Mouse (Mus musculus) midbrain, embryonic 16.5 days (tissue): ENCODE measurements at regions not wholly inside any gene's neighbourhood (a gene's known extent, or its start where the extent isn't known, plus 50 kb on each side); places are given as distances from the start of the nearest gene placed in this dataset.

ENCODE experiments used
- ATAC-seq: fragments of 200-750 bp; cut with Nextera tagmentation; 2 replicates; pipeline ENCODE4 v1.8.0; 2017; ENCODE audit warnings: moderate TSS enrichment
- H3K27ac ChIP-seq: fragments of 300-500 bp; sonication (generic); 2 replicates; pipeline ENCODE4 v1.5.1; 2014; ENCODE audit warnings: mild to moderate bottlenecking, low read length, mixed read lengths
- H3K27me3 ChIP-seq: fragments of 300-500 bp; sonication (generic); 2 replicates; pipeline ENCODE4 v1.6.1; 2014; ENCODE audit warnings: low read depth, low read length, mixed read lengths; ENCODE audit not compliant: control insufficient read depth, insufficient read depth
- H3K36me3 ChIP-seq: fragments of 300-500 bp; sonication (generic); 2 replicates; pipeline ENCODE4 v1.6.1; 2014; ENCODE audit warnings: mild to moderate bottlenecking, low read length, moderate library complexity, mixed read lengths; ENCODE audit not compliant: control insufficient read depth, insufficient read depth
- H3K4me1 ChIP-seq: fragments of 300-500 bp; sonication (generic); 2 replicates; pipeline ENCODE4 v1.6.1; 2014; ENCODE audit warnings: mild to moderate bottlenecking, low read length, mixed read lengths; ENCODE audit not compliant: control insufficient read depth, insufficient read depth
- H3K4me2 ChIP-seq: fragments of 300-500 bp; sonication (generic); 2 replicates; pipeline ENCODE4 v1.6.1; 2014; ENCODE audit warnings: mild to moderate bottlenecking, low read length, mixed read lengths
- H3K4me3 ChIP-seq: fragments of 300-500 bp; sonication (generic); 2 replicates; pipeline ENCODE4 v1.5.1; 2014; ENCODE audit warnings: low read depth, mild to moderate bottlenecking, low read length, moderate library complexity, mixed read lengths
- H3K9ac ChIP-seq: fragments of 300-500 bp; sonication (generic); 2 replicates; pipeline ENCODE4 v1.6.1; 2014; ENCODE audit warnings: low read depth, low read length, mixed read lengths
- H3K9me3 ChIP-seq: fragments of 300-500 bp; sonication (generic); replicated peaks from 2 replicates; pipeline ENCODE4 v1.6.1; 2014; ENCODE audit warnings: mild to moderate bottlenecking, low read length, mixed read lengths; ENCODE audit not compliant: control insufficient read depth, poor library complexity, severe bottlenecking
- WGBS: fragments of 180-500 bp; shearing (Covaris S2); extraction: QIAGEN DNeasy Blood & Tissue Kit; methylation state at CpG from one replicate; pipeline ENCODE4 v1.1.7; 2014; 5-methylcytosine and 5-hydroxymethylcytosine counted together

- no peak overlapping the region; the same call in 1 of the 2 replicates for H3K27ac ChIP-seq
- 19% methylated on average over 11 of the region's 11 CpGs for WGBS
- no peaks in the 10 kb centered on the region for H3K36me3 ChIP-seq
- H3K27me3 ChIP-seq = no peaks in the 10 kb centered on the region
- H3K4me3 ChIP-seq = no peak overlapping the region
- ATAC-seq = peak; percentile 42; the same call in 1 of the 2 replicates
- no peaks in the 10 kb centered on the region for H3K9me3 ChIP-seq
- no peak overlapping the region for H3K4me2 ChIP-seq
- no peaks in the 10 kb centered on the region; the same call in 1 of the 2 replicates for H3K4me1 ChIP-seq
- no peak overlapping the region for H3K9ac ChIP-seq
These were observed 89.9 kb downstream of the Id4 start for GRCm38 (mm10) chr13:48350955-48351354.

GRCm38 (mm10) chr13:48357118-48357517 lies 96.1 kb downstream of the Id4 start:
- Histone ChIP-seq H3K9ac (no peak overlapping the region), H3K27me3 (no peaks in the 10 kb centered on the region), H3K4me2 (no peak overlapping the region), H3K4me3 (no peak overlapping the region), H3K27ac (no peak overlapping the region), H3K4me1 (no peaks in the 10 kb centered on the region), H3K9me3 (no peaks in the 10 kb centered on the region), H3K36me3 (no peaks in the 10 kb centered on the region)
- 81% methylated on average over 1 of the region's 1 CpGs for WGBS
- no peak for ATAC-seq

DNA sequence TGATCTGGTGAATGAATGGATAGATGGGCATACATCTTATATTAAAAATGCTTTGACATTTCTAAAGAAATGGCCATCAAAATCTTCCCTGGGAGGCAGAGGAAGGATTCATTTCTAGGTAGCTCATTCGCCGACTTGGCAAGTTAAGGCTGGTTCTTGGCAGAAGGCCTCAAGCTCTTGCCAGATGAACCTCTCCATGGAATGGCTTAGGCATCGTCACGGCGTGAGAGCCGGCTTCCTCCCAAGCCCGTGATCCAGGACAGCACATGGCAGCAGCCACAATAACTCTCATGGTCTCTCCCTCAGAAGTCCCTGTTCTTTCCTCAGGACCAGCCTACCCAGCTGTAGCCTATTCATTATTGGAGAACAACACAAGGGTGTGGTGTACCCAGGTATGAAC lies 96.6 kb downstream of the Id4 start:
- no peak for ATAC-seq
- WGBS = 96% methylated on average over 7 of the region's 7 CpGs
- Histone ChIP-seq H3K27me3 (no peaks in the 10 kb centered on the region), H3K4me2 (no peak overlapping the region), H3K4me1 (no peaks in the 10 kb centered on the region), H3K9me3 (no peaks in the 10 kb centered on the region), H3K4me3 (no peak overlapping the region), H3K9ac (no peak overlapping the region), H3K36me3 (no peaks in the 10 kb centered on the region), H3K27ac (no peak overlapping the region)

GRCm38 (mm10) chr13:48371060-48371459 lies 110.0 kb downstream of the Id4 start:
- H3K4me3 ChIP-seq = no peak overlapping the region
- H3K4me2 ChIP-seq = no peak overlapping the region
- H3K9ac ChIP-seq = no peak overlapping the region
- H3K36me3 ChIP-seq = no peaks in the 10 kb centered on the region
- H3K4me1 ChIP-seq = no peaks in the 10 kb centered on the region; the same call in 1 of the 2 replicates
- ATAC-seq = no peak
- WGBS = 18% methylated on average over 9 of the region's 9 CpGs
- no peaks in the 10 kb centered on the region for H3K9me3 ChIP-seq
- no peaks in the 10 kb centered on the region for H3K27me3 ChIP-seq
- no peak overlapping the region for H3K27ac ChIP-seq

- Histone ChIP-seq H3K9me3 (no peaks in the 10 kb centered on the region), H3K36me3 (no peaks in the 10 kb centered on the region), H3K9ac (no peak overlapping the region), H3K4me3 (no peak overlapping the region), H3K4me2 (no peak overlapping the region), H3K4me1 (no peaks in the 10 kb centered on the region), H3K27ac (no peak overlapping the region), H3K27me3 (no peaks in the 10 kb centered on the region)
- no peak for ATAC-seq
- WGBS = 50% methylated on average over 4 of the region's 4 CpGs
These were observed 115.4 kb downstream of the Id4 start for GRCm38 (mm10) chr13:48376405-48376804.

- no peaks in the 10 kb centered on the region for H3K9me3 ChIP-seq
- no peak overlapping the region for H3K4me3 ChIP-seq
- peak; percentile 51; the same call in 1 of the 2 replicates for ATAC-seq
- H3K36me3 ChIP-seq = no peaks in the 10 kb centered on the region
- H3K4me2 ChIP-seq = peak overlapping the region; percentile 13
- H3K4me1 ChIP-seq = peaks cover 18% of the 10 kb centered on the region
- peak overlapping the region; percentile 73 for H3K27ac ChIP-seq
- no peaks in the 10 kb centered on the region for H3K27me3 ChIP-seq
- no peak overlapping the region for H3K9ac ChIP-seq
- WGBS = 28% methylated on average over 13 of the region's 13 CpGs
These were observed 122.8 kb downstream of the Id4 start for GRCm38 (mm10) chr13:48383580-48384445.

DNA sequence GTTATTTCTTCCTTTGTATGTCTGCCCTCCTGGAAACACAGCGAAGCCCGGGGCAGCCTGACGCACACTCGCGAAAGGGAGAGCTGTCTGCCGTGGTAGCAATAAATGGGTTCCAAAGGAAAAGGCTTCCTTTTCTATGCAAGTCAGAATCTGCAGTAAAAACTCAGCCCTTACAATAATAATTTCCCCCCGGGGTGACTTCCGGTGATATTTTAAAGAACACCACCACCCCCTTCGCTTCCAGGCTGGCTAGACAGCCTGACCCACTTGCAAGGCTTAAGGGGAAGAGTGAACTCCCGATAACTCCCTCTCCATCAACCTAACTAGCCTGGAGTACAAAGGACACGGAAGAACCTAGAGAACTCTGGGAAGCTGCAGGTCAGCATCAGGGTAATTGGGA lies 123.9 kb downstream of the Id4 start:
- peaks cover 18% of the 10 kb centered on the region for H3K4me1 ChIP-seq
- H3K27ac ChIP-seq = peak overlapping the region; percentile 69
- H3K9ac ChIP-seq = no peak overlapping the region
- 34% methylated on average over 11 of the region's 11 CpGs for WGBS
- ATAC-seq = no peak
- H3K36me3 ChIP-seq = no peaks in the 10 kb centered on the region
- H3K27me3 ChIP-seq = no peaks in the 10 kb centered on the region
- H3K4me3 ChIP-seq = no peak overlapping the region
- peak overlapping the region; percentile 13; the same call in 1 of the 2 replicates for H3K4me2 ChIP-seq
- no peaks in the 10 kb centered on the region for H3K9me3 ChIP-seq

DNA sequence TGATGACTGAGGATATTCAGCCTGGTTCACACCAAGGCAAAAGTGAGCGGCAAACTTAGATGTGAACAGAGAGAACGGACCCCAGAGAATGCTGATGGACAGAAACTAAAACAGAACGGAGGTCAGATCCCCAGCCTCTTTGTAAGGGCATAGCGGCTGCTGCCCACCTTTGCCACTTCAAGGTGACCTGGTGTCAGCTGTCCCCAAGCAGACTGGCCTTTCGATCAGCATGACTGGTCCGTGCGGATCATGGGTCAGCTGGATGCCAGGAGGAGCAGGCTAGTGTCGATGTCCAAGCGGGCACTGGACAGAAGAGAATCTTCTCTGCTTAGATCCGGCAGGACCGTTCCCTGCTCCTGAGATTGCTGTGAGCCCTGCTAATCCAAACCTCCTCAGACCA lies 122.1 kb downstream of the Zfp169 start:
- no peaks in the 10 kb centered on the region for H3K9me3 ChIP-seq
- no peak overlapping the region for H3K4me2 ChIP-seq
- 84% methylated on average over 11 of the region's 11 CpGs for WGBS
- H3K27ac ChIP-seq = peak overlapping the region; percentile 39; the same call in 1 of the 2 replicates
- H3K4me3 ChIP-seq = no peak overlapping the region
- H3K4me1 ChIP-seq = peaks cover 4% of the 10 kb centered on the region; the same call in 1 of the 2 replicates
- ATAC-seq = no peak
- no peak overlapping the region for H3K9ac ChIP-seq
- no peaks in the 10 kb centered on the region for H3K27me3 ChIP-seq
- H3K36me3 ChIP-seq = no peaks in the 10 kb centered on the region

DNA sequence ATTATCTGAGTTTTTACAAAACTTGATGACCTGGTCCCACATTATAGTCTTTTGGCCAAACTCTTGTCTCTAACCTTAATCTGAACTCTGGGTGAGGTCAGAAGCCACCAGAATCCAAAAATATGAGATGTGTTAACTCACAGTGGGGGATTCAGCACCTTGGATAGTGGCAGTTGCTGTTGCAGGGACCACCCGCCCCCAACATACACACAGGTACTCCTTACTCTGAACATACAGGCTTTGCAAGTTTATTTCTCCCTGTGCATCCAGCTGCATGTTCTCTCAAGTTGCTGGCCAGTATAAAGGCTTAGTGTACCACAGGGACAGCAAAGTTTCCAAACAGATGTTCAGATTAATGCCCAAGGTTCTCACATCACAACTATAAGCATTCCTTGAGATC lies 115.5 kb downstream of the Zfp169 start:
- H3K4me2 ChIP-seq = no peak overlapping the region
- H3K36me3 ChIP-seq = no peaks in the 10 kb centered on the region
- H3K9me3 ChIP-seq = no peaks in the 10 kb centered on the region
- H3K27ac ChIP-seq = no peak overlapping the region
- peaks cover 8% of the 10 kb centered on the region for H3K4me1 ChIP-seq
- no peaks in the 10 kb centered on the region for H3K27me3 ChIP-seq
- no peak overlapping the region for H3K9ac ChIP-seq
- H3K4me3 ChIP-seq = no peak overlapping the region
- 16% methylated on average over 1 of the region's 1 CpGs for WGBS
- no peak for ATAC-seq
